In genomic region chr14:64589571-64590547, GRCm38 (mm10) we compare ENCODE assay signal across 8 mouse cellular contexts.
A peak's percentile ranks its signal among the peaks of the same experiment; 100 is the strongest.
DNase-seq lines count a peak whose midpoint lies in the region; ATAC-seq lines count a peak whose summit lies in the region.

No protein-coding gene starts in this region.

- no peaks in the 10 kb centered on the region for H3K9me3 ChIP-seq in hindbrain, embryonic 15.5 days
- no peaks in the 10 kb centered on the region for H3K9me3 ChIP-seq in midbrain, embryonic 11.5 days (ENCODE audit: control insufficient read depth, low read length)

- peak; percentile 46; the same call in 1 of the 2 replicates for ATAC-seq in hindbrain, embryonic 15.5 days (ENCODE audit: low FRiP score, low read depth)
- peak; percentile 41 for ATAC-seq in midbrain, embryonic 11.5 days (ENCODE audit: low FRiP score)
- no peak for ATAC-seq in erythroblast, adult 5-6 weeks (replicated peaks; ENCODE audit: low FRiP score, poor library complexity, severe bottlenecking)

- under 1% methylated on average over 41 of the region's 41 CpGs for WGBS in hindbrain, embryonic 15.5 days
- WGBS in midbrain, embryonic 11.5 days: 1% methylated on average over 41 of the region's 41 CpGs

- peak overlapping the region; percentile 98 for H3K9ac ChIP-seq in hindbrain, embryonic 15.5 days
- H3K9ac ChIP-seq in midbrain, embryonic 11.5 days (ENCODE audit: low read length): peak overlapping the region; percentile 90

- peak; percentile 11 for DNase-seq in adrenal gland, postnatal 10 days
- no peak for DNase-seq in adrenal gland, adult 2 months
- DNase-seq in right cerebral cortex, adult 18-20 months: peak; percentile 78
- no peak for DNase-seq in right cerebral cortex, postnatal 25 days
- DNase-seq in midbrain, embryonic 11.5 days (ENCODE audit: low spot score, missing footprints): peak; percentile 97
- no peak for DNase-seq in adrenal gland, postnatal 36 days

- no peaks in the 10 kb centered on the region for H3K27me3 ChIP-seq in hindbrain, embryonic 15.5 days
- peaks cover 47% of the 10 kb centered on the region for H3K27me3 ChIP-seq in midbrain, embryonic 11.5 days (ENCODE audit: control insufficient read depth, insufficient read depth, low read length)

- peak overlapping the region; percentile 100 for H3K27ac ChIP-seq in hindbrain, embryonic 15.5 days (replicated peaks)
- peak overlapping the region; percentile 98 for H3K27ac ChIP-seq in midbrain, embryonic 11.5 days (ENCODE audit: low read depth, low read length)

- no peaks in the 10 kb centered on the region; the same call in 1 of the 2 replicates for H3K36me3 ChIP-seq in hindbrain, embryonic 15.5 days
- no peaks in the 10 kb centered on the region for H3K36me3 ChIP-seq in midbrain, embryonic 11.5 days (ENCODE audit: control insufficient read depth, insufficient read depth, low read length)

- H3K4me3 ChIP-seq in hindbrain, embryonic 15.5 days: peak overlapping the region; percentile 52
- peak overlapping the region; percentile 64 for H3K4me3 ChIP-seq in midbrain, embryonic 11.5 days (ENCODE audit: low read depth, low read length)

- peak overlapping the region; percentile 96 for H3K4me2 ChIP-seq in hindbrain, embryonic 15.5 days
- peak overlapping the region; percentile 81 for H3K4me2 ChIP-seq in midbrain, embryonic 11.5 days

- peaks cover 41% of the 10 kb centered on the region for H3K4me1 ChIP-seq in hindbrain, embryonic 15.5 days (replicated peaks)
- H3K4me1 ChIP-seq in midbrain, embryonic 11.5 days (ENCODE audit: control insufficient read depth, insufficient read depth, low read length): peaks cover 24% of the 10 kb centered on the region

Comparison
In these comparisons a context has a peak if more than half of its experiments do, and no peak if none do; other contexts are left out.
1. DNase-seq: peak in adrenal gland, postnatal 10 days (single experiment), right cerebral cortex, adult 18-20 months (single experiment) and midbrain, embryonic 11.5 days (single experiment); none in adrenal gland, adult 2 months (single experiment), right cerebral cortex, postnatal 25 days (single experiment) and adrenal gland, postnatal 36 days (0 of 2).